ENCODE assay signal across 9 mouse cellular contexts in genomic region chr19:31114690-31115089, GRCm38 (mm10). TPM values are rescaled to one million over a fixed set of nuclear protein-coding genes. Genes with fewer than 3 reads are reported as not detected.
DNase-seq lines count a peak whose midpoint lies in the region; TF ChIP-seq lines count a peak whose summit lies in the region.
"Had no signal": no experiment of that assay in that cellular context is flagged by ENCODE, and none has a peak within 500 bp of the region (broad histone marks: within the 10 kb centered on the region; RNA-seq: fewer than 3 reads in every experiment).

No protein-coding gene starts in this region.

- WGBS in kidney, adult 2 months, result 6% methylated on average over 4 of the region's 4 CpGs
- WGBS in midbrain, embryonic 10.5 days, result 72% methylated on average over 4 of the region's 4 CpGs

- TF ChIP-seq CTCF in kidney, adult 2 months (conservative IDR thresholded peaks at IDR 0.05; ENCODE audit: insufficient read depth, insufficient read length, low read depth, low read length), result no peak

- peak; percentile 32 for DNase-seq in embryo, embryonic 11 days
- no peak for DNase-seq in embryo, embryonic 10 days (ENCODE audit: low spot score)
- no peak for DNase-seq in ES-E14 (ENCODE audit: low read depth, low spot score)
- DNase-seq in kidney, adult 2 months, result peak; percentile 75
- DNase-seq in midbrain, embryonic 10.5 days (ENCODE audit: low spot score), result no peak
- no peak for DNase-seq in spleen, postnatal 36 days (ENCODE audit: low spot score in 2 of 2)
- no peak for DNase-seq in adrenal gland, adult 18-20 months (ENCODE audit: low spot score in 2 of 2)
- DNase-seq in thymus, adult 18-20 months, result no peak

- in situ Hi-C loops in ES-E14 (cut with MboI; ENCODE audit: low sequenced_read_pairs in 2 of 2, unreplicated experiment in 2 of 2), result no loop called here

- H3K9ac ChIP-seq in ES-E14 (ENCODE audit: insufficient read depth, low read depth, low read length, poor library complexity, severe bottlenecking), result peak overlapping the region; percentile 14; the same call in 1 of the 2 replicates

- no peak for TF ChIP-seq POLR2A in kidney, adult 2 months (IDR thresholded peaks at IDR 0.05; ENCODE audit: low read depth, low read length)

- peak overlapping the region; percentile 34 to 74 for H3K4me3 ChIP-seq in ES-E14 (ENCODE audit: insufficient read depth in 1 of 2, low read depth in 1 of 2, low read length in 2 of 2, poor library complexity in 1 of 2, severe bottlenecking in 1 of 2)
- H3K4me3 ChIP-seq in kidney, adult 2 months (ENCODE audit: insufficient read depth, low read depth, low read length), result no peak overlapping the region
- H3K4me3 ChIP-seq in midbrain, embryonic 10.5 days, result no peak overlapping the region
- H3K4me3 ChIP-seq: layer of hippocampus, adult 2 months had no signal

- no peaks in the 10 kb centered on the region for H3K36me3 ChIP-seq in ES-E14 (ENCODE audit: control insufficient read depth, insufficient read depth, low read length, poor library complexity, severe bottlenecking)
- no peaks in the 10 kb centered on the region for H3K36me3 ChIP-seq in kidney, adult 2 months (ENCODE audit: control insufficient read depth, insufficient read depth, low read length)
- no peaks in the 10 kb centered on the region for H3K36me3 ChIP-seq in midbrain, embryonic 10.5 days

- peaks cover 0 to 2% of the 10 kb centered on the region in 2 experiments; a peak in 1 of 4 replicates for H3K4me1 ChIP-seq in ES-E14 (ENCODE audit: control insufficient read depth in 2 of 2, insufficient read depth in 2 of 2, low read length in 2 of 2, poor library complexity in 1 of 2)
- peaks cover 4% of the 10 kb centered on the region; the same call in 1 of the 2 replicates for H3K4me1 ChIP-seq in kidney, adult 2 months (ENCODE audit: control insufficient read depth, insufficient read depth, low read length)
- peaks cover 7% of the 10 kb centered on the region for H3K4me1 ChIP-seq in midbrain, embryonic 10.5 days

- H3K9me3 ChIP-seq in ES-E14 (ENCODE audit: control insufficient read depth, insufficient read depth, low read depth, low read length), result no peaks in the 10 kb centered on the region
- no peaks in the 10 kb centered on the region for H3K9me3 ChIP-seq in midbrain, embryonic 10.5 days (replicated peaks)

- no peak overlapping the region for H3K27ac ChIP-seq in ES-E14 (ENCODE audit: insufficient read depth, low read depth, low read length, poor library complexity, severe bottlenecking)
- no peak overlapping the region for H3K27ac ChIP-seq in kidney, adult 2 months (ENCODE audit: insufficient read depth, low read depth, low read length)
- peak overlapping the region; percentile 1; the same call in 1 of the 2 replicates for H3K27ac ChIP-seq in midbrain, embryonic 10.5 days (replicated peaks)
- H3K27ac ChIP-seq: layer of hippocampus, adult 2 months had no signal

- no peaks in the 10 kb centered on the region for H3K27me3 ChIP-seq in kidney, adult 2 months (replicated peaks; ENCODE audit: control insufficient read depth, insufficient read depth, low read length)
- H3K27me3 ChIP-seq in midbrain, embryonic 10.5 days (ENCODE audit: low read depth, poor library complexity, severe bottlenecking), result no peaks in the 10 kb centered on the region

TF ChIP-seq in ES-E14, 5 proteins besides CTCF, POLR2A, EP300 and RAD21:
- TF ChIP-seq CHD2 (IDR thresholded peaks at IDR 0.05; ENCODE audit: low read depth, low read length) (no peak), MAFK (IDR thresholded peaks at IDR 0.05; ENCODE audit: insufficient read depth, low read depth, low read length) (no peak), ZC3H11A (IDR thresholded peaks at IDR 0.05; ENCODE audit: borderline replicate concordance, low read depth, low read length) (no peak), HCFC1 (IDR thresholded peaks at IDR 0.05; ENCODE audit: borderline replicate concordance, insufficient read depth, low read length) (no peak), ZNF384 (IDR thresholded peaks at IDR 0.05; ENCODE audit: low read depth, low read length) (no peak)
TF ChIP-seq in ES-E14: peak in this region for 0.

RNA-seq across cellular contexts. Expression of gene Cstf2t, which starts 32.1 kb away (rescaled TPM):
- total RNA-seq in ES-E14 (2012; rRNA removed), result 23.7 and 27.7 TPM in 2 replicates
- 13.2 and 13.4 TPM in 2 replicates for polyA plus RNA-seq in kidney, adult 2 months (2012; rRNA removed)
- polyA plus RNA-seq in midbrain, embryonic 10.5 days (2016; fragmentation: Nextera tagmentation; extraction: Ambion mirVana), result 56.6 and 64.8 TPM in 2 replicates
- total RNA-seq in adrenal gland, adult 18-20 months (2021), result 10 to 100 TPM; 17.1 to 19.2 TPM

Comparison
In these comparisons a context has a peak if more than half of its experiments do, and no peak if none do; other contexts are left out.
1. DNase-seq: peak in embryo, embryonic 11 days (single experiment) and kidney, adult 2 months (single experiment); none in embryo, embryonic 10 days (single experiment), ES-E14 (single experiment), midbrain, embryonic 10.5 days (single experiment), spleen, postnatal 36 days (0 of 2), adrenal gland, adult 18-20 months (0 of 2) and thymus, adult 18-20 months (0 of 2).
2. H3K4me3 ChIP-seq: peak in ES-E14 (2 of 2); none in kidney, adult 2 months (single experiment) and midbrain, embryonic 10.5 days (single experiment).